Mouse (Mus musculus) hindbrain, embryonic 13.5 days (tissue): ENCODE measurements around the gene Olfr49. TPM values are rescaled to one million over a fixed set of nuclear protein-coding genes. Genes with fewer than 3 reads are reported as not detected.
"Not testable (repeated sequence)": the region's sequence is repeated elsewhere in the genome, so short reads cannot be mapped to it uniquely, and the experiment has no call there.

Experiments
- ATAC-seq: fragments of 200-750 bp; cut with Nextera tagmentation; 2 replicates; pipeline ENCODE4 v1.8.0; 2017; ENCODE audit warnings: moderate TSS enrichment; ENCODE audit not compliant: low FRiP score
- H3K27ac ChIP-seq: fragments of 300-500 bp; sonication (generic); 2 replicates; pipeline ENCODE4 v1.5.1; 2015; ENCODE audit warnings: inconsistent platforms, mild to moderate bottlenecking, moderate library complexity
- H3K27me3 ChIP-seq: fragments of 300-500 bp; sonication (generic); 2 replicates; pipeline ENCODE4 v1.6.1; 2015; ENCODE audit warnings: mild to moderate bottlenecking, inconsistent platforms
- H3K36me3 ChIP-seq: fragments of 300-500 bp; sonication (generic); 2 replicates; pipeline ENCODE4 v1.6.1; 2015; ENCODE audit warnings: mild to moderate bottlenecking, inconsistent platforms
- H3K4me1 ChIP-seq: fragments of 300-500 bp; sonication (generic); replicated peaks from 2 replicates; pipeline ENCODE4 v1.6.1; 2015; ENCODE audit warnings: inconsistent platforms
- H3K4me2 ChIP-seq: fragments of 300-500 bp; sonication (generic); 2 replicates; pipeline ENCODE4 v1.6.1; 2015; ENCODE audit warnings: inconsistent platforms, mild to moderate bottlenecking, moderate library complexity
- H3K4me3 ChIP-seq: fragments of 300-500 bp; sonication (generic); 2 replicates; pipeline ENCODE4 v1.5.1; 2015; ENCODE audit warnings: mild to moderate bottlenecking, inconsistent platforms
- H3K9ac ChIP-seq: fragments of 300-500 bp; sonication (generic); 2 replicates; pipeline ENCODE4 v1.6.1; 2015; ENCODE audit warnings: mild to moderate bottlenecking, inconsistent platforms
- H3K9me3 ChIP-seq: fragments of 300-500 bp; sonication (generic); 2 replicates; pipeline ENCODE4 v1.6.1; 2016; ENCODE audit warnings: inconsistent platforms
- WGBS: fragments of 180-500 bp; shearing (Covaris S2); methylation state at CpG from one replicate; pipeline ENCODE4 v1.1.7; 2015; 5-methylcytosine and 5-hydroxymethylcytosine counted together
- polyA plus RNA-seq: library from polyadenylated mRNA; unstranded; fragments of >200 nt; fragmentation: Nextera tagmentation; extraction: Ambion mirVana; gene quantifications from 2 replicates; pipeline ENCODE4 v1.2.1, GENCODE M21; 2015

Olfr49 gene
- polyA plus RNA-seq, 1 experiment from 2014 or later = not detected

DNA sequence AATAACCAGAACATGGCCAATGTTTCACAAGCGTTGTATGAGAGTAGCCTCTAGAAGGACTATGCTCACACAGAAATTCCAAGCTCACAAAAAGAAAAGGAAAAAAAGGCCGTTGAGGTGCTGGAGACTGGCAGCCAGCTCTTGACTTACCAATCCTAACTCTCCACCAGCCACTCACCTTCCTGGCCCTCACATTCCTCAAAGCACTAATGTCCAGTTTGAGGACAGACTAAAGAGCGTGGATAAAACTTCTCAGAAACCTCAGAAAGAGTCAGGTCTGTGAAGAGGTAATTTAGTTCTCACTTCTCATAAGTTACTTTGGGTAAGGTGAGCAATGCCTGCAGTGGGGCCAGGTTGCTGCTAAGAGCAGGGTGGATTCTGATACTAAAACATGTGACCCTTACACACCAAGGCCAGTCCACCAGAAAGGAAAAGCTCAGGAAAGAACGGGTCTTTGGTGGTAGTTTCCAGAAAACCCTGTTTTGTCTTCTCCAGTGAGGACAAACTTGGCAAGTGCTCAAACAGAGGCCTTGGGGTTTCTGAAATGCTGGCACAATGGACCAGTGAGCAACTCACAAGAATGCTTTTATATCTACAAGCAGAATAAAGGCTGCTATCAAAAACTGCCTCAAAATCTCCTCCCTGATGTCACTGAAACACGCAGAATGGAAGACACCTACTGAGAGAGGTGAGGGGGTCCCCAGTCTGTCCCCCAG lies 48.8 kb downstream of the Olfr49 start:
- no peaks in the 10 kb centered on the region for H3K27me3 ChIP-seq
- no peaks in the 10 kb centered on the region for H3K9me3 ChIP-seq
- H3K36me3 ChIP-seq = peaks cover 22% of the 10 kb centered on the region
- H3K4me3 ChIP-seq = no peak overlapping the region
- 83% methylated on average over 5 of the region's 5 CpGs for WGBS
- no peak overlapping the region for H3K27ac ChIP-seq
- ATAC-seq = no peak
- H3K9ac ChIP-seq = no peak overlapping the region
- H3K4me1 ChIP-seq = peaks cover 38% of the 10 kb centered on the region
- no peak overlapping the region for H3K4me2 ChIP-seq

DNA sequence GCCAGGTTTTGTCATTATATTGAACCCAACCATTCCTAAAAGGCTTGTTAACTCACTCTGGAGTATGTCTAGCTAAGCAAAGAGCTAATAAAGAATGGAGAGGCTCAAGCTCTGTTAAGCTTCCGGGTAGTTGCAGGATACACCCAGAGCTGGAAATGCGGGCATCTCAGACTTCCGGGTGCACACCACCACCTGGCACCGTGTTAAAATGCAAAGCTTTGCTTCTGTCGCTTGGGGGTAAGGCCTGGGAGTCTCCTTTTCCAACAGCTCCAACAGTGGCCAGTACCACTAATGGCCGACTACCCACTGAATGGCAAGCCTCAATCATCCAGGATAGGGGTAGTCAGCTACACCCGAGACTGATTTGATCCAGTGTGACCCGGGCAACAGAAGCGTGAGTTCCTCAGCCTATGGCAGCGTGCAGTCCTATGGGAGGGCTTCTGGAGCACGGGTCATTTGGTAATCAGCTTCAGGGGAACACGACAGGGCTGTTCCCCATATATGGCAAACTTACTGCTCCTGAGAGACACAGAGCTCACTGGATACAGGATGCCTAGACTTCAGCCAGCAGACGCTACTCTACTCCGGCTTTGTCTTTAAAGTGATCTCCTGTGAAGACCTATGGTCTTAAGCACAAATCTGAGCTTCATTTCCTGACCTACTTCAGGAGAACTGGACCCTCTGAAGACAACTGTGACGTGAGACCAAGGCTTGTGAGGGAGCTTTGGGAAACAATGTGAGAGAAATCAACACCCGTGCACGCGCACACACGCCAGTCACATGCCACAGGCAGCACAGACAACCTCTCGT lies 50.3 kb downstream of the Olfr49 start:
- peaks cover 39% of the 10 kb centered on the region for H3K4me1 ChIP-seq
- ATAC-seq = no peak

DNA sequence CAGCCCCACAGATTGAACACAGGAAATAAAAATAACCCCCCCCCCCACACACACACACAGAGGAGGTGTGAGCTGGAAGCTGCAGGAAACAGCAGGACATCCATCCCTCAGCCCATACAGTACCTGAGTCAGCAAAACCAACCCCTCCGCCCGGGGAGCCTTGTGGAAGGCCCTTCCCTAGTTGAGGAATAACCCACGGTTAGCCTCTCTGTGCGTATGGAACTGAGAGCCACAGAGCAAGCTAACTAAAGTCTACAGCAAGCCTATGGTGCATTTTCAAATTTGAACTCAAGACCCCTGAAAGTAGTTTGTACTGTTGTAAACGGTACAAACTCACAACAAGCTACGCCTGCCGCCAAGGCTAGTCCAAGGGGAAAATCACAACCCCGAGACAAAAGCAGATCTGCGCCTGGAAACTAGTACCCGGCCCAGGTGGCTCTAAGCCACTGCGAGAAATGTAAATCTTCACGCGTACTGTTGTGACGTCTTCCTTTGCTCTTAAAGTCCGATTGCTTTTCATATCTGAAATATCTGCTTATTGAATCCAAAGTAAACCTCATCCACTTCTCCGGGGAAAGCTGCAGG lies 51.1 kb downstream of the Olfr49 start:
- no peak for ATAC-seq
- H3K36me3 ChIP-seq = peaks cover 14% of the 10 kb centered on the region
- no peak overlapping the region for H3K4me2 ChIP-seq
- no peak overlapping the region for H3K4me3 ChIP-seq
- no peaks in the 10 kb centered on the region for H3K27me3 ChIP-seq
- 73% methylated on average over 16 of the region's 16 CpGs for WGBS
- peak overlapping the region; percentile 78 for H3K27ac ChIP-seq
- no peak overlapping the region for H3K9ac ChIP-seq
- H3K4me1 ChIP-seq = peaks cover 47% of the 10 kb centered on the region
- H3K9me3 ChIP-seq = no peaks in the 10 kb centered on the region

More for the DNA sequence above, 50.3 kb downstream of the Olfr49 start:
- Histone ChIP-seq H3K36me3 (peaks cover 14% of the 10 kb centered on the region), H3K9ac (no peak overlapping the region), H3K9me3 (no peaks in the 10 kb centered on the region), H3K27ac (peak overlapping the region; percentile 78), H3K4me3 (no peak overlapping the region), H3K4me2 (no peak overlapping the region), H3K27me3 (no peaks in the 10 kb centered on the region)
- 71% methylated on average over 20 of the region's 20 CpGs for WGBS

DNA sequence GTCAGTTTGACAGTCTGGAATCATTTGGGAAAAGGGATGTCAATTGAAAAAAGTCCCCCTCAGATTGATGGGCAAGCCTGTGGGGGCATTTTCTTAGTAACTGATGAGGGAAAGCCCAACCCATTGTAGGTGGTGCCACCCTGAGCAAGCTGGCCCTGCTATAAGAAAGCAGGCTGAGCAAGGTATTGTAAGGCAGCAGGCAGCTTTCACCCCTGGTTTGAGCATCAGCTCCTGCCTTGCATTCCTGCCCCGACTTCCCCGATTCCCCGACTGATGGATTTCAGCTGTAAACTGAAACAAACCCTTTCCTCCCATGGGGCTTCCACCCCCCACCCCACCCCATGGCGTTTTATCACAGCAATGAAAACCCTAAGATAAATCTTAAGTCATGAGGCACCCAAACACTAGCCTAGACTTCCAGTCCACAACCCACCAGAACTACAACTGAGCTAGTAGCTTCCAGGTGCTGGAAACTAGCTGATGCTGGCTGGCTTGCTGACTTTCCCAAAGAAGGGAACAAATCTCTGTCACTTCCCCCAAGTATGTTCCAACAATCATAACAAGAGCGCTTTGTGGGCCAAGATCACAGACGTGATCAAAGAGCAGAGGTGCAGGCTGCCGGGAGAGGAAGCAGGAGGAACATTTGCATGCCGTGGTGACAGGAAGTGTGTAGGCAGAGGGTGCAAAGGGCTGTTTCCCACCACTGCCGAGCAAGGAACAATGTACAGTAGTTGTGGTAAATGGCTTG lies 51.8 kb downstream of the Olfr49 start:
- H3K27me3 ChIP-seq = no peaks in the 10 kb centered on the region
- peaks cover 54% of the 10 kb centered on the region for H3K4me1 ChIP-seq
- no peak overlapping the region for H3K4me3 ChIP-seq
- H3K9me3 ChIP-seq = no peaks in the 10 kb centered on the region
- peaks cover 14% of the 10 kb centered on the region for H3K36me3 ChIP-seq
- no peak for ATAC-seq
- no peak overlapping the region for H3K4me2 ChIP-seq
- peak overlapping the region; percentile 78 for H3K27ac ChIP-seq
- WGBS = 37% methylated on average over 9 of the region's 9 CpGs
- H3K9ac ChIP-seq = no peak overlapping the region

DNA sequence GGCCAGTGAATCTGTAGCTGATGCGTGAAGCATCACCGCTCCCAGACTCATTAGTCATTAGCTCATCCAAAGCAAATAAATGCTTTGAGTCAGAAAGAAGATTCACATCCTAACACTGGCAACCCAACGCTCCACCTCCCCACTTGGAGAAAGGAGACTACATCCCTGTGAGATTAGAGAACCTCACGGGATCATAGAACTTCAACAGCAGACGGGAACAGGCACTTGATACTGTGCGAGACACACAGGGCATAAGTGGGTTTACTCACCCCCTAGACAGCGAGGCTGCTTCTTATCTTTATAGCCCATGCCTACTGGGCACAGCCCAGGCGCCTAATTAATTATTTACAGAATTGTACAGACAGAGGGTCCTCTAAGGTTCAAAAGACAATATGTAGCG lies 52.6 kb downstream of the Olfr49 start:
- H3K36me3 ChIP-seq = peaks cover 14% of the 10 kb centered on the region
- H3K9me3 ChIP-seq = no peaks in the 10 kb centered on the region
- H3K9ac ChIP-seq = no peak overlapping the region
- peaks cover 54% of the 10 kb centered on the region for H3K4me1 ChIP-seq
- no peak overlapping the region for H3K4me3 ChIP-seq
- ATAC-seq = no peak
- WGBS = 49% methylated on average over 9 of the region's 9 CpGs
- no peak overlapping the region for H3K4me2 ChIP-seq
- 0 out of 2 replicates have a peak, but pooled peaks cover 5% of the 10 kb centered on the region for H3K27me3 ChIP-seq
- H3K27ac ChIP-seq = peak overlapping the region; percentile 62

DNA sequence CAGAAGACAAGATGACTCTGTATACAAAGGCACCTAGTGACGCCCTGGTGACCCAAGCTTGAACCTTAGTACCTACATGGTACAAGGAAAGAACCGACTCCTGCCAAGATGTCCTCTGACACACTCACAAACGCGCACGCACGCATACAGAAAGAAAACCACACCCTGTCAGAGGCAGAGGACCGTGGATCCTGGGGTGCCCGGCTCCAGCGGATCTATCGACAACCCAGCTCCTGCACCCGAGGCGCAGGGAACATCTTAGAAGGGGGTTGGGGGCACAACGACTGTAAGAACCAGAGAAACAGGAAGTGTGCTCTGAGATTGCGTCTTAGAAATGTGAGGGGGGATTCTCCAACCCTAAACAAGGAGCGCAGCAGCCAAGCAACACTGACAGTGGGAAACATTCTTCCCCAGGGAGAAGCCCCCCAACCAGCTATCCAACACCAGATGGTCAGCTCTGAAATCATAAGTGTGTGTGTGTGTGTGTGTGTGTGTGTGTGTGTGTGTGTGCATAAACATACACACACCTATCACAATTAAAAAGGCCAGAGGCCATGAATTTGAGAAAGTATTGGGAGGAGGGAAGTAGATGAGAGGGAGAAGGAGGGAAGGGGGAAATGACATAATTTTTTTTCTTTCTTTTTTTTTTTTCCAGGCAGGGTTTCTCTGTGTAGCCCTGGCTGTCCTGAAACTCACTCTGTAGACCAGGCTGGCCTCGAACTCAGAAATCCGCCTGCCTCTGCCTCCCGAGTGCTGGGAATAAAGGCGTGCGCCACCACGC lies 53.4 kb downstream of the Olfr49 start:
- Histone ChIP-seq H3K27ac (peak overlapping the region; percentile 62; the same call in 1 of the 2 replicates), H3K9me3 (no peaks in the 10 kb centered on the region), H3K9ac (no peak overlapping the region), H3K4me1 (peaks cover 54% of the 10 kb centered on the region), H3K4me2 (no peak overlapping the region), H3K27me3 (0 out of 2 replicates have a peak, but pooled peaks cover 5% of the 10 kb centered on the region), H3K4me3 (no peak overlapping the region), H3K36me3 (peaks cover 14% of the 10 kb centered on the region)
- 86% methylated on average over 21 of the region's 21 CpGs for WGBS
- ATAC-seq = no peak

DNA sequence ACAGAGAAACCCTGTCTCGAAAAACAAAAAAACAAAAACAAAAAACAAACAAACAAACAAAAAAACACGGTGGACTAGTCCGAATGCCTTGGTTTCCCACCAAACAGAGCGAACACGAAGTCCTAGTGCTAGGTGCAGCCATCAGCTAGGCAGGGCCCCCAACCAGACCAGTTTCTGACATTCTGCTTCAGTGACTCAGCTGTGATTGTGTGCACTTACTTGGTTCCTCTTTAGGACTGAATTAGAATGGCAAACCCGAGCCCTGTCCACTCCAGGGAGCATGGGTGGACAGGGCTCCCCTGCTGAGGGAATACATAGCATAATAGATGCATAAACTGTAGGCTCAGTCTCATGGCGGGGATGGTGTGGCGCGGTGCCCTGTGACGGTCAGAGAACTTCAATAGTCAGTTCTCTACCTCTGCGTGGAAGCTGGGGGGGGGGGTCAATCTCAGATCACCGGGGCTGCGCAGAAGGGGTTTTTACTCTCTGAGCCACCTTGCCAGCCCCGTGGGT lies 54.0 kb downstream of the Olfr49 start:
- H3K4me3 ChIP-seq = no peak overlapping the region
- no peak overlapping the region for H3K9ac ChIP-seq
- peaks cover 14% of the 10 kb centered on the region for H3K36me3 ChIP-seq
- peaks cover 55% of the 10 kb centered on the region for H3K4me1 ChIP-seq
- H3K27ac ChIP-seq = no peak overlapping the region
- WGBS = 79% methylated on average over 14 of the region's 14 CpGs
- H3K4me2 ChIP-seq = no peak overlapping the region
- no peak for ATAC-seq
- H3K27me3 ChIP-seq = 0 out of 2 replicates have a peak, but pooled peaks cover 5% of the 10 kb centered on the region
- H3K9me3 ChIP-seq = no peaks in the 10 kb centered on the region

DNA sequence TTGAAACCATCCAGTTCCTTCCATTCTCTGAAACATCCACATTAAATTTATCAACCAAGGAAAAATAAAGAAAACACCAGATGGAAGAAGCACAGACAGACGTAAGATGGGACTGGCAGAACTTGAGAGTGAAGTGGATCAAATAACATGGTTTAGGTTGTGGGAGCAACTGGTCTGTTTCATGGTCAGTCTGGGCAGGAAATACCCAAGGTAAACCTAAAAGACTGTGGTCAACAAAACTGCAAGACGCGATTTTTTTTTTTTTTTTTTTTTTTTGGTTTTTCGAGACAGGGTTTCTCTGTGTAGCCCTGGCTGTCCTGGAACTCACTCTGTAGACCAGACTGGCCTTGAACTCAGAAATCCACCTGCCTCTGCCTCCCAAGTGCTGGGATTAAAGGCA lies 54.9 kb downstream of the Olfr49 start:
- ATAC-seq, H3K9me3 ChIP-seq, H3K27ac ChIP-seq, H3K4me3 ChIP-seq, H3K4me2 ChIP-seq, H3K9ac ChIP-seq, H3K36me3 ChIP-seq, H3K27me3 ChIP-seq: not testable (repeated sequence)
- 80% methylated on average over 3 of the region's 4 CpGs for WGBS
- peaks cover 58% of the 10 kb centered on the region for H3K4me1 ChIP-seq

DNA sequence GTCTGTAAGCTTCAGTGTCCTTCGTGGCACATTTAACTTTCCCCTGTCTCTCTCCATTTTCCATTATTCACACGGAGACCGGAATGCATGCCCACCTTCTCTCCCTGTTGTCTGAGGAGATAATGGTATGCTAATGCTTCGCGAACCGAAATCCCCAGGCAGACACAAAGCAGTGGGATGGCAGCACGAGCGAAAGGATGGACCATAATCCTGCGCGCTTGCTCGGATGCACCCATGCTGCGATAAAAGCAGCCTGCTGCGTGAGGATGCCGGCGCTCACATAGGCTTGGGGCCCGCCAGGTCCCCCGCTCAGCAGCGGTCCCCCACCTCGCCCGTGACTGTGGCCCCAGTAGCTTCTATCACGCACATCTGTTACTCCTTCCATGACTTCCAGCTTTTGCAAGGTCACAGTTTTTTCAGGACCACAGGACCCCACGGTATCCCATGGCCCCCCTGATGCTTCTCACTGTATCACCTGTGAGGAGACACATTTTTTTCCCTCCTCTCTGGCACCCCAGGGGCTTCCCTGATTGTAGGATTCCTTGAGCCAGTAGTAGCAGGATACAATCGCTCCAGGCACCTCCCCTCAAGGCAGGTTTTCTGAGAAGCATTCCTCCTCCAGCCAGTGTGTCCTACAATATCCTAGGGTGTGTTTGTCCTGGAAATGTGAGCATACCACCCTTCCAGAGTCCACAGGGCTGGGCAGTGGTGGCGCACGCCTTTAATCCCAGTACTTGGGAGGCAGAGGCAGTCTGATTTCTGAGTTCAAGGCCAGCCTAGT lies 55.6 kb downstream of the Olfr49 start:
- Histone ChIP-seq H3K4me3 (peak overlapping the region; percentile 33), H3K9ac (peak overlapping the region; percentile 73), H3K27ac (peak overlapping the region; percentile 86), H3K27me3 (0 out of 2 replicates have a peak, but pooled peaks cover 5% of the 10 kb centered on the region), H3K4me1 (peaks cover 57% of the 10 kb centered on the region), H3K9me3 (no peaks in the 10 kb centered on the region), H3K36me3 (no peaks in the 10 kb centered on the region; the same call in 1 of the 2 replicates), H3K4me2 (peak overlapping the region; percentile 61)
- WGBS = 7% methylated on average over 25 of the region's 25 CpGs
- peak; percentile 39 for ATAC-seq

DNA sequence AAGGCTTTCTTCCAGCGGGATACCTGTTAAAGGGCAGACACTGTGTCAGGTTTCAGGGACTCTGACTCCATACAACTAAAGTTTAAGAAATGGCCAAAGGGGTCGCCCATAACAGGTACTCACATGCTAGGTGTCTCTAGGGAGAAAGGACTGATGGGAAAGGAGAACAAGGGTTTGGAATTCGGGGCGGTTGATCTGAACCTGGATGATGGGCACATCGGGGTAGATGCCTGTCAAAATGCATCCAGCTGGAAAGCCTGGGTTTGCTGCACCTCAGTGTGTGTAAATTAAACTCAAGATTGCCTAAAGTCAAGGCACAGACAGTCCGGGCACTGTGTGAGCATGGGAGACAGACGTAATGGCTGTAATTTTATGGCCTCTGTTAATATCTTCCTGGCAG lies 56.2 kb downstream of the Olfr49 start:
- Histone ChIP-seq H3K4me3 (peak overlapping the region; percentile 33), H3K4me1 (peaks cover 50% of the 10 kb centered on the region), H3K4me2 (peak overlapping the region; percentile 61), H3K9me3 (no peaks in the 10 kb centered on the region), H3K27me3 (0 out of 2 replicates have a peak, but pooled peaks cover 5% of the 10 kb centered on the region), H3K27ac (peak overlapping the region; percentile 86), H3K9ac (peak overlapping the region; percentile 73), H3K36me3 (no peaks in the 10 kb centered on the region)
- 6% methylated on average over 7 of the region's 7 CpGs for WGBS
- 0 out of 2 replicates have a peak, but pooled peaks have one; percentile 8 for ATAC-seq
